Comparison of ENCODE assay signal across 22 mouse cellular contexts in genomic region chr11:104981342-104982055, GRCm38 (mm10).
A peak's percentile ranks its signal among the peaks of the same experiment; 100 is the strongest.
DNase-seq lines count a peak whose midpoint lies in the region; ATAC-seq lines count a peak whose summit lies in the region.
"Had no signal": no experiment of that assay in that cellular context is flagged by ENCODE, and none has a peak within 500 bp of the region (broad histone marks: within the 10 kb centered on the region; RNA-seq: fewer than 3 reads in every experiment).

No protein-coding gene starts in this region.

- H3K9me3 ChIP-seq in heart, embryonic 15.5 days (replicated peaks): no peaks in the 10 kb centered on the region
- no peaks in the 10 kb centered on the region for H3K9me3 ChIP-seq in liver, embryonic 15.5 days (replicated peaks)
- H3K9me3 ChIP-seq: embryonic facial prominence, embryonic 12.5 days; forebrain, embryonic 15.5 days; hindbrain, embryonic 10.5 days; midbrain, embryonic 10.5 days had no signal

- no peaks in the 10 kb centered on the region for H3K36me3 ChIP-seq in heart, embryonic 15.5 days
- no peaks in the 10 kb centered on the region for H3K36me3 ChIP-seq in liver, embryonic 15.5 days (replicated peaks)
- H3K36me3 ChIP-seq: embryonic facial prominence, embryonic 12.5 days; forebrain, embryonic 15.5 days; hindbrain, embryonic 10.5 days; midbrain, embryonic 10.5 days had no signal

- WGBS in heart, embryonic 15.5 days: 20% methylated on average over 15 of the region's 15 CpGs
- WGBS in liver, embryonic 15.5 days (ENCODE audit: insufficient replicate concordance): 31% methylated on average over 15 of the region's 15 CpGs

- H3K4me3 ChIP-seq in heart, embryonic 15.5 days: peak overlapping the region; percentile 13; the same call in 1 of the 2 replicates
- no peak overlapping the region for H3K4me3 ChIP-seq in liver, embryonic 15.5 days (replicated peaks)
- H3K4me3 ChIP-seq: embryonic facial prominence, embryonic 12.5 days; forebrain, embryonic 15.5 days; hindbrain, embryonic 10.5 days; layer of hippocampus, adult 2 months; midbrain, embryonic 10.5 days had no signal

- no peak overlapping the region for H3K27ac ChIP-seq in heart, embryonic 15.5 days
- H3K27ac ChIP-seq in liver, embryonic 15.5 days (replicated peaks): peak overlapping the region; percentile 61
- H3K27ac ChIP-seq: embryonic facial prominence, embryonic 12.5 days; forebrain, embryonic 15.5 days; hindbrain, embryonic 10.5 days; layer of hippocampus, adult 2 months; midbrain, embryonic 10.5 days; stomach, postnatal 0 days had no signal

- peak overlapping the region; percentile 53 for H3K4me2 ChIP-seq in heart, embryonic 15.5 days
- H3K4me2 ChIP-seq in liver, embryonic 15.5 days: peak overlapping the region; percentile 39
- H3K4me2 ChIP-seq: embryonic facial prominence, embryonic 12.5 days; forebrain, embryonic 15.5 days had no signal

- no peak for ATAC-seq in heart, embryonic 15.5 days (replicated peaks; ENCODE audit: insufficient number of reproducible peaks, insufficient read depth, low FRiP score, low read depth)
- ATAC-seq in liver, embryonic 15.5 days (ENCODE audit: insufficient read depth): peak; percentile 91
- ATAC-seq: forebrain, embryonic 15.5 days had no signal

- peaks cover 7% of the 10 kb centered on the region; the same call in 1 of the 2 replicates for H3K4me1 ChIP-seq in heart, embryonic 15.5 days (replicated peaks)
- peaks cover 25% of the 10 kb centered on the region for H3K4me1 ChIP-seq in liver, embryonic 15.5 days (replicated peaks)
- H3K4me1 ChIP-seq: embryonic facial prominence, embryonic 12.5 days; forebrain, embryonic 15.5 days; hindbrain, embryonic 10.5 days; midbrain, embryonic 10.5 days had no signal

- H3K27me3 ChIP-seq in heart, embryonic 15.5 days: no peaks in the 10 kb centered on the region
- H3K27me3 ChIP-seq in liver, embryonic 15.5 days: no peaks in the 10 kb centered on the region
- H3K27me3 ChIP-seq: embryonic facial prominence, embryonic 12.5 days; forebrain, embryonic 15.5 days had no signal

- H3K9ac ChIP-seq in heart, embryonic 15.5 days: no peak overlapping the region
- no peak overlapping the region for H3K9ac ChIP-seq in liver, embryonic 15.5 days
- H3K9ac ChIP-seq: embryonic facial prominence, embryonic 12.5 days; forebrain, embryonic 15.5 days had no signal

- no peak for DNase-seq in heart, adult 8-10 months (ENCODE audit: low spot score)
- DNase-seq in c-Kit-negative CD71-positive TER-119-positive erythroid progenitor cells, embryonic 14.5 days (ENCODE audit: low read depth, low spot score): peak; percentile 17
- peak; percentile 60 for DNase-seq in c-Kit-positive CD71-positive TER-119-positive erythroid progenitor cells, embryonic 14.5 days (ENCODE audit: low spot score)
- DNase-seq in urinary bladder, adult 18-20 months (ENCODE audit: low spot score in 2 of 2): no peak
- no peak for DNase-seq in layer of hippocampus, adult 9-11 months
- DNase-seq: adrenal gland, adult 8-10 months; cerebellum, adult 11 months; cerebellum, postnatal 10 days; gastrocnemius, postnatal 36 days; kidney, adult 2 months; kidney, postnatal 14 days; lung, adult 2 months; lung, postnatal 36 days; right cerebral cortex, postnatal 4 days had no signal

Comparison
In these comparisons a context has a peak if more than half of its experiments do, and no peak if none do; other contexts are left out.
1. DNase-seq: peak in c-Kit-negative CD71-positive TER-119-positive erythroid progenitor cells, embryonic 14.5 days (single experiment) and c-Kit-positive CD71-positive TER-119-positive erythroid progenitor cells, embryonic 14.5 days (single experiment); none in heart, adult 8-10 months (single experiment), urinary bladder, adult 18-20 months (0 of 2) and layer of hippocampus, adult 9-11 months (single experiment).